Mouse (Mus musculus): ENCODE data around the gene Sh3bp5l. TPM values are rescaled to one million over a fixed set of nuclear protein-coding genes. Genes with fewer than 3 reads are reported as not detected.
"Not testable (repeated sequence)": the region's sequence is repeated elsewhere in the genome, so short reads cannot be mapped to it uniquely, and the experiment has no call there.

The Sh3bp5l gene
- polyA plus RNA-seq, 1 experiment from 2014 or later = 28.3 TPM

DNA sequence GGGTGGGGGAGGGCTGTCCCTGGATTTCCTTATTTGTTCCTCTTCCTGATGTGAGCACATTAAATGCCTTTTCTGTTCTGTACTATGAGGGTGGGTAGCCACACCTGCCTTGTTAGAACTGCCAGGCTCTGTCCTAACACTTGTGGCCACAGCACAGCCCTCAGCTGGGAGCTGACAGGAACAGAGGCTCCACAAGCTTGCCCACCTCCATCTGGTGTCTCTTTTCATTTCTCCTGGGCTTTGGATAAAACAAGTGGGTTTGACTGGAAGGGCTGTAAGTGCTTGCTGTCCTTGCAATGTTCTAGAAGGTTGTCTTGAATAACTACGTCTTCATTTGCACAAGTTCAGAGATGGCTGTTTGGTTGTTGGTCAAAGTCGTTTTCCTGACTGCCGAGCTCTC, 24.4 kb downstream of the Sh3bp5l start:
- no peaks in the 10 kb centered on the region for H3K9me3 ChIP-seq (ENCODE audit: control insufficient read depth, low read length)
- H3K4me1 ChIP-seq (ENCODE audit: control insufficient read depth, insufficient read depth, low read length) = peaks cover 11% of the 10 kb centered on the region; the same call in 1 of the 2 replicates
- H3K27me3 ChIP-seq (replicated peaks; ENCODE audit: control insufficient read depth, insufficient read depth, low read length) = no peaks in the 10 kb centered on the region
- H3K36me3 ChIP-seq (ENCODE audit: control insufficient read depth, insufficient read depth, low read length) = no peaks in the 10 kb centered on the region
- H3K9ac ChIP-seq (ENCODE audit: low read depth, low read length) = no peak overlapping the region
- no peak overlapping the region for H3K4me2 ChIP-seq (ENCODE audit: low read depth, low read length)
- no peak overlapping the region for H3K27ac ChIP-seq (ENCODE audit: low read length)
- 58% methylated on average over 3 of the region's 3 CpGs for WGBS
- no peak for ATAC-seq
- H3K4me3 ChIP-seq (ENCODE audit: low read length) = no peak overlapping the region

DNA sequence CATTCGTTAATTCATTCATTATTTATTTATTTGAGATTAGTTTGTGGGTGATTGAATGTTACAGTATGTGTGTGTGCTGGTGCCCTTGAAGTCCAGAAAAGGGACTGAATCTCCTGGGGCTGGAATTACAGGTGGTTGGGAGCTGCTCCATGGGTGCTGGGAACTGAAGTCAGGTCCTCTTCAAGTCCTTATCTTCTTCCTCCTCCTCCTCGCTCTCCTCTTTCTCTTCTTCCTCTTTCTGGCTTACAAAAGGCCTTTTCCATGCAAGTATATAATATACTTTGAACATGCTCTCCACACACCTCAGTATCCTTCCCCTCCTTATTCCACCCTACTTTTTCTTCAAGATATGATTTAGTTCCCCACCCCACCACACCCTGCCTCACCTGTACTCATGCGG, 26.5 kb downstream of the Sh3bp5l start:
- Histone ChIP-seq H3K27me3 (replicated peaks; ENCODE audit: control insufficient read depth, insufficient read depth, low read length) (no peaks in the 10 kb centered on the region), H3K27ac (ENCODE audit: low read length) (no peak overlapping the region), H3K36me3 (ENCODE audit: control insufficient read depth, insufficient read depth, low read length) (no peaks in the 10 kb centered on the region), H3K9ac (ENCODE audit: low read depth, low read length) (no peak overlapping the region), H3K4me3 (ENCODE audit: low read length) (no peak overlapping the region), H3K4me1 (ENCODE audit: control insufficient read depth, insufficient read depth, low read length) (peaks cover 17% of the 10 kb centered on the region), H3K4me2 (ENCODE audit: low read depth, low read length) (no peak overlapping the region), H3K9me3 (ENCODE audit: control insufficient read depth, low read length) (no peaks in the 10 kb centered on the region)
- WGBS = 83% methylated on average over 3 of the region's 3 CpGs
- ATAC-seq = no peak

- Histone ChIP-seq H3K4me3 (ENCODE audit: low read length) (no peak overlapping the region), H3K36me3 (ENCODE audit: control insufficient read depth, insufficient read depth, low read length) (no peaks in the 10 kb centered on the region), H3K9ac (ENCODE audit: low read depth, low read length) (no peak overlapping the region), H3K9me3 (ENCODE audit: control insufficient read depth, low read length) (no peaks in the 10 kb centered on the region), H3K27me3 (replicated peaks; ENCODE audit: control insufficient read depth, insufficient read depth, low read length) (no peaks in the 10 kb centered on the region), H3K4me2 (ENCODE audit: low read depth, low read length) (no peak overlapping the region), H3K4me1 (ENCODE audit: control insufficient read depth, insufficient read depth, low read length) (peaks cover 17% of the 10 kb centered on the region), H3K27ac (ENCODE audit: low read length) (peak overlapping the region; percentile 78)
- 72% methylated on average over 6 of the region's 6 CpGs for WGBS
- ATAC-seq = peak; percentile 66
Observed at GRCm38 (mm10) chr11:58357844-58358534, 27.5 kb downstream of the Sh3bp5l start.

- H3K27me3 ChIP-seq (replicated peaks; ENCODE audit: control insufficient read depth, insufficient read depth, low read length); H3K36me3 ChIP-seq (ENCODE audit: control insufficient read depth, insufficient read depth, low read length); H3K9me3 ChIP-seq (ENCODE audit: control insufficient read depth, low read length); H3K4me2 ChIP-seq (ENCODE audit: low read depth, low read length); H3K9ac ChIP-seq (ENCODE audit: low read depth, low read length); H3K4me3 ChIP-seq (ENCODE audit: low read length); H3K27ac ChIP-seq (ENCODE audit: low read length): not testable (repeated sequence)
- H3K4me1 ChIP-seq (ENCODE audit: control insufficient read depth, insufficient read depth, low read length) = peaks cover 23% of the 10 kb centered on the region; the same call in 1 of the 2 replicates
- ATAC-seq = peak; percentile 43
- WGBS = no CpG with 5 or more reads among the region's 6 CpGs
Observed at GRCm38 (mm10) chr11:58362562-58362961, 32.0 kb downstream of the Sh3bp5l start.

GRCm38 (mm10) chr11:58364454-58364853, 33.9 kb downstream of the Sh3bp5l start:
- Histone ChIP-seq H3K27me3 (replicated peaks; ENCODE audit: control insufficient read depth, insufficient read depth, low read length) (no peaks in the 10 kb centered on the region), H3K27ac (ENCODE audit: low read length) (peak overlapping the region; percentile 92), H3K4me3 (ENCODE audit: low read length) (no peak overlapping the region), H3K4me1 (ENCODE audit: control insufficient read depth, insufficient read depth, low read length) (peaks cover 15% of the 10 kb centered on the region; the same call in 1 of the 2 replicates), H3K36me3 (ENCODE audit: control insufficient read depth, insufficient read depth, low read length) (no peaks in the 10 kb centered on the region), H3K9me3 (ENCODE audit: control insufficient read depth, low read length) (no peaks in the 10 kb centered on the region), H3K9ac (ENCODE audit: low read depth, low read length) (no peak overlapping the region), H3K4me2 (ENCODE audit: low read depth, low read length) (peak overlapping the region; percentile 38)
- WGBS = 41% methylated on average over 3 of the region's 3 CpGs
- ATAC-seq = peak; percentile 55

GRCm38 (mm10) chr11:58366191-58366590, 35.7 kb downstream of the Sh3bp5l start:
- H3K27ac ChIP-seq (ENCODE audit: low read length); H3K36me3 ChIP-seq (ENCODE audit: control insufficient read depth, insufficient read depth, low read length); H3K4me2 ChIP-seq (ENCODE audit: low read depth, low read length); H3K9me3 ChIP-seq (ENCODE audit: control insufficient read depth, low read length); H3K27me3 ChIP-seq (replicated peaks; ENCODE audit: control insufficient read depth, insufficient read depth, low read length); H3K4me3 ChIP-seq (ENCODE audit: low read length); H3K9ac ChIP-seq (ENCODE audit: low read depth, low read length): not testable (repeated sequence)
- WGBS = no CpG with 5 or more reads among the region's 6 CpGs
- H3K4me1 ChIP-seq (ENCODE audit: control insufficient read depth, insufficient read depth, low read length) = peaks cover 12% of the 10 kb centered on the region; the same call in 1 of the 2 replicates
- ATAC-seq = peak; percentile 60

- H3K36me3 ChIP-seq (ENCODE audit: control insufficient read depth, insufficient read depth, low read length) = no peaks in the 10 kb centered on the region
- no peak overlapping the region for H3K4me3 ChIP-seq (ENCODE audit: low read length)
- no peaks in the 10 kb centered on the region for H3K27me3 ChIP-seq (replicated peaks; ENCODE audit: control insufficient read depth, insufficient read depth, low read length)
- peaks cover 7% of the 10 kb centered on the region for H3K4me1 ChIP-seq (ENCODE audit: control insufficient read depth, insufficient read depth, low read length)
- no peak overlapping the region for H3K9ac ChIP-seq (ENCODE audit: low read depth, low read length)
- ATAC-seq = peak; percentile 87
- H3K9me3 ChIP-seq (ENCODE audit: control insufficient read depth, low read length) = no peaks in the 10 kb centered on the region
- 58% methylated on average over 2 of the region's 2 CpGs for WGBS
- H3K27ac ChIP-seq (ENCODE audit: low read length) = peak overlapping the region; percentile 88
- 0 out of 2 replicates have a peak overlapping the region, but pooled peaks have one; percentile 43 for H3K4me2 ChIP-seq (ENCODE audit: low read depth, low read length)
Observed at GRCm38 (mm10) chr11:58377273-58377672, 46.7 kb downstream of the Sh3bp5l start.

DNA sequence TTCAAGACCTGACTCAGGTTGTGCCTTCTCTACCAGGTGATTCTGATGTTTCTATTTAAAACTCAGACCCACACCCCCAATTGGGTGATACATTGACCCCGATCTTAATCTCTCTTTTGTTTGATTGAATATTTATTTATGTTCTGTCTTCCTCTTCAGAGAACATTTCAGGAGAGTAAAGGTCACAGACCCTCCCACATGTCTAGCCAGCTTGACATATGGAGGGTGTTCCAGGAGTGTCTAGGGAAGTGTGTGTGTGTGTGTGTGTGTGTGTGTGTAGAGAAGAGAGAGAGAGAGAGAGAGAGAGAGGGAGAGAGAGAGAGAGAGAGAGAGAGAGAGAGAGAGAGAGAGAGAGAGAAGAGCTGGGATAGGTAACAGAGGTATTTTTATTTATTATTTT, 47.2 kb downstream of the Sh3bp5l start:
- no peaks in the 10 kb centered on the region for H3K27me3 ChIP-seq (replicated peaks; ENCODE audit: control insufficient read depth, insufficient read depth, low read length)
- 25% methylated on average over 1 of the region's 1 CpGs for WGBS
- H3K27ac ChIP-seq (ENCODE audit: low read length) = peak overlapping the region; percentile 79
- H3K36me3 ChIP-seq (ENCODE audit: control insufficient read depth, insufficient read depth, low read length) = no peaks in the 10 kb centered on the region
- ATAC-seq = peak; percentile 62
- no peaks in the 10 kb centered on the region for H3K9me3 ChIP-seq (ENCODE audit: control insufficient read depth, low read length)
- peak overlapping the region; percentile 43; the same call in 1 of the 2 replicates for H3K4me2 ChIP-seq (ENCODE audit: low read depth, low read length)
- no peak overlapping the region for H3K4me3 ChIP-seq (ENCODE audit: low read length)
- peaks cover 7% of the 10 kb centered on the region for H3K4me1 ChIP-seq (ENCODE audit: control insufficient read depth, insufficient read depth, low read length)
- H3K9ac ChIP-seq (ENCODE audit: low read depth, low read length) = no peak overlapping the region

DNA sequence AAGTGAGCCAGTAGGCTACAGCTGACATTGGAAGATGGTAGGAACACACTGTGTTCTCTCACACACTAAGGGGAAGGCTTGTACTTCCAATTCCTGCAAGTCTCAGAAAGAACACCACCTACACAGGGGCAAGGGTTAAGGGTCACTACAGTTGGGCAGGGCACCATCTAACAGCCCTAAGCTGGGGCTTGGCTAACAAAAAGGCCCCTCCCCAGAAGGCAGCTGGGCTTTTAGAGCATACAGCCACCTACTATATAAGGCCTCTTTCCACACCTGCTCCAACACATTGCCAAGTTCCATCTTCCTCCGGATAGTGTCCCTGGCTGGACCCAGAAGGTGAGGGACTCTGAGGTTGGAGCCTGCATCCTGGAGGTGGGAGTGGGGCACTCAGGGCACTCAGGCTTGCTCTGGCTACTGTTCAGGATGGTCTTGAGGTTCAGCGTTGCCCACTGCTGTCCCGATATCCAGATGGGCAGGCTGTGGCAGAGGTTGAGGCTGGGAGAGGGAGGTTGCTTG, 48.3 kb downstream of the Sh3bp5l start, which contains the start of gene Lypd8:
Gene Lypd8 (plus strand): TSS at position 281 of the 516 bp plus-strand sequence.
- H3K4me1 ChIP-seq (ENCODE audit: control insufficient read depth, insufficient read depth, low read length) = peaks cover 7% of the 10 kb centered on the region
- no peaks in the 10 kb centered on the region for H3K27me3 ChIP-seq (replicated peaks; ENCODE audit: control insufficient read depth, insufficient read depth, low read length)
- H3K27ac ChIP-seq (ENCODE audit: low read length) = peak within 1 kb of the TSS; percentile 79
- WGBS = 72% methylated on average over 3 of the region's 3 CpGs
- peak; percentile 79 for ATAC-seq
- H3K9ac ChIP-seq (ENCODE audit: low read depth, low read length) = peak within 1 kb of the TSS; percentile 61
- no peaks in the 10 kb centered on the region for H3K9me3 ChIP-seq (ENCODE audit: control insufficient read depth, low read length)
- H3K36me3 ChIP-seq (ENCODE audit: control insufficient read depth, insufficient read depth, low read length) = no peaks in the 10 kb centered on the region
- H3K4me3 ChIP-seq (ENCODE audit: low read length) = peak within 1 kb of the TSS; percentile 47
- peak within 1 kb of the TSS; percentile 43 for H3K4me2 ChIP-seq (ENCODE audit: low read depth, low read length)

All from intestine, embryonic 16.5 days (tissue).